Mouse (Mus musculus): ENCODE measurements around the gene Cd2. TPM values are rescaled to one million over a fixed set of nuclear protein-coding genes. Genes with fewer than 3 reads are reported as not detected.
A peak's percentile ranks its signal among the peaks of the same experiment; 100 is the strongest.

Cd2 gene
- total RNA-seq (2022), result not detected

GRCm38 (mm10) chr3:101287911-101288311 is at the start of gene Cd2:
Gene Cd2 (minus strand): TSS chr3:101287939.
- DNase-seq (ENCODE audit: low spot score in 2 of 2), result no peak

DNA sequence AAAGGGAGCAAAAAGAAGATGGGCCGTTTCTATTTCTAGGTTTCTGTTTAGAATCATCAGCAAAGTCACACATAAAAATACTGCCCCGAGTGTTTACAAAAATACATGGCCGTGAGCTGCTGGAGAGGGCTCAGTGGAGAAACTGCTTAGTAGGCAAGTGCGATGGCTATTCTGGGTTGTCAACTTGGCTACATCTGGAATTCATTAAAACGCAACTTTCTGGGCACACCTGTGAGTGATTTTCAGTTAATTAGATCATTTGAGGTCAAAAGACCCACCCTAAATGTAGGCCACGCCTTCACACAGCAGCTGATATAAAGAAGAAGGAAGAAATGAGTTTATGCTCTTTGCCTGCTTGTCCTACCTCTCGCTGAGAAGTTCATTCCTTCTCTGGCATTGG is 40.9 kb upstream of the Cd2 start:
- DNase-seq (ENCODE audit: low spot score in 2 of 2), result no peak

DNA sequence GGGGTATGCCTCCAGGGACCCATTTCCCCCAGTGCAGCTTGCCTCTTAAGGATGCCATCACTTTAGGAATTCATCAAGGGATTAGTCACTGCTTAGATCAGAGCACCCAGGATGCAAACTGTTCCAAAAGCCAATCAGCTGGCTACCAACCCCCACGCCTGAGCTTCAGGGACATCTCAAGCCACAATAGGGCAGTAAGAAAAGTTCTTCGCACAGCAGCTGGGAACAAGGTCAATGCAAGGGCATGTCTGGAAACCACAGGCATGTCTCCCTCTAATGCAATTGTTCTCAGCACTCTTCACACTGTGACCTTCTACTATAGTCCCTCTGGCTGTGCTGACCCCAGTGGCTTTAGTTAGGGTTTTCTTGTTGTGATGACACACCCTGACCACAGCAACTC is 39.5 kb upstream of the Cd2 start:
- DNase-seq (ENCODE audit: low spot score in 2 of 2), result no peak

GRCm38 (mm10) chr3:101322437-101322836 is 34.7 kb upstream of the Cd2 start:
- DNase-seq (ENCODE audit: low spot score in 2 of 2), result no peak

- DNase-seq (ENCODE audit: low spot score in 2 of 2), result no peak
Measured at GRCm38 (mm10) chr3:101320874-101321273, 33.1 kb upstream of the Cd2 start.

DNA sequence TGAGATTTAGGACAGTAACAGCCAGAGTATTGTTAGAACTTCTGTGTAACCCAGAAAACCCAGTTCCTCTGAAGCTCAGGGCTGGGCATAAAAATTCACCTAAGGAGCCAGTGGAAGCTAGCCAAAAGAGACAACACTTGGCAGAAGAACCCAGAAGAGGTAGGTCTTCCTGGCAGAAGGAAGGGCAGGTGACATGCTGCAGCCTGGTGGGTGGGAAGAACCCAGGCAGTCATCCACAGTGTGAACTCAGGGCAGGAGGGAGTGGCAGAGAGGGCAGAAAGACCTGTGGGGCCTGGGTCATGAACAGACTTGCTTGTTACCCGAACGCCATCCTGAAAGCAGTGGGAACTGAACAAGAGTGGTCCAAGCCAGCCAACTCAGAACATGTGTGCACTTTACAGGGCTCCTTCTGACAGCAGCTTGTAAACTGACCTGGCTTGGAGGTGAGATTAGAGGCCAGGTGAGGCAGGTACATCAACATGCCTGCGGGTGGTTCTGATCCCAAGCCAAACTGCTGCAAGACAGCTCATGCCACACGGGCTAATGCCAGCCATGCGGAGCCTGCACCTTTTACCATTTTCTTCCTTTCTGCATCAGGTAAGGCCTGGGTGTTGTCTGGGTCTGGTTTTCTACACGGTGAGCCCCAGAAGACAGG is 30.9 kb upstream of the Cd2 start:
- no peak for DNase-seq (ENCODE audit: low spot score in 2 of 2)

GRCm38 (mm10) chr3:101318115-101318514 is 30.4 kb upstream of the Cd2 start:
- DNase-seq (ENCODE audit: low spot score in 2 of 2), result no peak

- DNase-seq (ENCODE audit: low spot score in 2 of 2), result no peak
Measured at GRCm38 (mm10) chr3:101314954-101315353, 27.2 kb upstream of the Cd2 start.

- no peak for DNase-seq (ENCODE audit: low spot score in 2 of 2)
Measured at GRCm38 (mm10) chr3:101313266-101314051, 25.7 kb upstream of the Cd2 start.

- no peak for DNase-seq (ENCODE audit: low spot score in 2 of 2)
Measured at GRCm38 (mm10) chr3:101310977-101311376, 23.2 kb upstream of the Cd2 start.

DNA sequence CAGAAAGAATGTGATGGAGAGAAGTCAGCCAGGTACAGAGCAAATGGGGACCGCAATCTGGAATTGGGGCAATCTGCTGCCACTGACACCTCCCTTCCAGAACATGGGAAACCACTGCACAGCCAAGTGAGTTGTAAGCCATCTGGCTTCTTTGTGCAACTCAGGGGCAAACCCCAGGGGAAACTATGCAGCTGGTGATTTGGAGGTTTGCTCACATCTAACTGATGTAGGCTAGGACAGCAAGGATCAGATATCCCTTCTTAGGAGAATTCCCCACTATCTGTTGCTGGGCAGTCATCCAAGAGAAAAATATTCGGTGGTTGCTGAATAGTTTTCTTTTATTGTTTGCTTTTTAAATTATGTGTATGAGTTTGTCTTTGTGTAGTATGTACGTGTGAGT is 21.9 kb upstream of the Cd2 start:
- no peak for DNase-seq (ENCODE audit: low spot score in 2 of 2)

DNA sequence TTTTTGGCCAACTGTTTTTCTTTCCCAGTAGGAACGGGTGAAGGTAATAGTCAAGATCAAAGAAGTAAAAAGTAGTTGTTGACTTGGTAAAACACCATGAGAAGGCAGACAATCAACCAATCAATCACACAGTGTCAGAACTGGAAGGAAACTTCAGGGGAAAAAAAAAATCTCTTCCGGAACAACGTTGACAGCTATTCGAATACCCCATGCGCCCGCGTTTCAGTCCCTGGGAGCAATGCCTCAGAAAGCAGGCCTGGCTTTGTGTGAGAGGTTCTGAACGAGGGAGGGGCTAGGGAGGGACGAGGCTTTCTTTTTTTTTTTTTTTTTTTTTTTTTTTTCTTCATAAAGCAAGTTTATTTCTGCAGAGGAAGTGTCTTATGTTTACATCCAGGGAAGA is 18.4 kb upstream of the Cd2 start:
- no peak for DNase-seq (ENCODE audit: low spot score in 2 of 2)

DNA sequence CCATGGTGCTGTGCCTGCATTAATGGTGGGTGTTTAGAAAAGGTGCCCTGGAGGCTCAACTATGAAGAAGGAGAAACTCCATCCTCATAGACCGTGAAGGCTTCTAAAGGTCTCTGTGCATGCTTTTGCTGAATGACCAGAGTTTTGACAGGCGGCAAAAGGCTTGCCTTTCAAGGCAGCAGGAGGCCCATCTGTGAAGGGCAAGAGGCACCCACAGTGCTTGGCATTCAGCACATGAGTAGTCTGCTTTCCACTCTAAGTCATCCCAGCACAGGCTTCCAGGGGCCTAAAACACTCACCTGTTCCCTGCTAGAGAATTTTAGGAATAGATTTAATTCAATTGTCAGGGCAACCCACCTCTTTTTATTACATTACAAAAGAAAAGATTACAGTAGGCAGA is 17.3 kb upstream of the Cd2 start:
- no peak for DNase-seq (ENCODE audit: low spot score in 2 of 2)

- DNase-seq (ENCODE audit: low spot score in 2 of 2), result peak; percentile 41 to 73
Measured at GRCm38 (mm10) chr3:101304156-101304555, 16.4 kb upstream of the Cd2 start.

- DNase-seq (ENCODE audit: low spot score in 2 of 2), result peak; percentile 46 to 62
Measured at GRCm38 (mm10) chr3:101300271-101301071, 12.7 kb upstream of the Cd2 start.

DNA sequence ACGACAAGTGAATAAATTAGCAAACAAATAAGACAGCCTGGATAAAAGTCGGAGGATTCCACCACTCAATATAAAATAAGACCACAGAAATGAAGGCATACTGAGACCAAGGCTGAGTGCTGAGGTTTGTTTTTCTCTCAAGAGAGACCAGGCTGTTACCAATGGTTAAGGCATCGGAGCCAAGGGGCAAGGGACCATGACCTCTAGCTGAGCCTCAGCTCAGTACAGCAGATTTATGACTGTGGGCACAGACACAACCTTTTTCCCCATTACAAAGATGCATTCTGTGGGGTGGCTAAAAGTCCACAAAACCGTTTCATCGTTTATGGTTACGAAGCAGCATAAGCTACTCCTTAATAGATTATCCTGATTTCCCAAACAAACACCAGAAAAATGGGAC is 11.9 kb upstream of the Cd2 start:
- no peak for DNase-seq (ENCODE audit: low spot score in 2 of 2)

- DNase-seq (ENCODE audit: low spot score in 2 of 2), result no peak
Measured at GRCm38 (mm10) chr3:101297221-101297620, 9.5 kb upstream of the Cd2 start.

GRCm38 (mm10) chr3:101295931-101296820 is 8.4 kb upstream of the Cd2 start:
- no peak for DNase-seq (ENCODE audit: low spot score in 2 of 2)

- peak; percentile 81 to 96 for DNase-seq (ENCODE audit: low spot score in 2 of 2)
Measured at GRCm38 (mm10) chr3:101295366-101295867, 7.7 kb upstream of the Cd2 start.

GRCm38 (mm10) chr3:101294487-101295365 is 7.0 kb upstream of the Cd2 start:
- no peak for DNase-seq (ENCODE audit: low spot score in 2 of 2)
